Mouse (Mus musculus) lung, postnatal 0 days (tissue): ENCODE measurements around the gene Gnat2.

Source experiments
- CTCF ChIP-seq: IDR thresholded peaks from 2 replicates; pipeline ENCODE4 v1.5.1; 2016; ENCODE audit warnings: antibody characterized with exemption, mild to moderate bottlenecking
- EP300 ChIP-seq: IDR thresholded peaks from 2 replicates; pipeline ENCODE4 v1.6.1; 2016; ENCODE audit warnings: antibody characterized with exemption, mild to moderate bottlenecking, control low read depth

DNA sequence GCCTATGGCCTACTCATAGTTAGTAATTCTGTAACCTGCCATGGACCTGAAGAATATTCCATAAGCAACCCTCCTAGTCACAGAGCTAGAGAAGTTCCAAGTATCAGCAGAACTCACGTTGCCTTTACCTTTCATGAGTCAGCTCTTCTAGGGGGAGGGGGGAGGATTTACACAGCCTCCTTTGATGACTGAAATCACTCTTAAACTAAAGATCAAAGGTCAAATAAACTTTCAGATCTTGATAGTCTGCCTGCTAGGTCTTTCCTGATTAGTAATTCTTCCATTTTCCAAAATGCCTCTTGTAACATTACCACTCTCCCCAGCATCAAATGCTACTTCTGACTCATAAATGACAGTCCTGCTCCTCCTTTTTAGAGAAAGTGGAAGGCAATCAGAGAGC, 31.5 kb downstream of the Gnat2 start:
- no peak for TF ChIP-seq CTCF
- TF ChIP-seq EP300 = no peak
